Mouse (Mus musculus) testis, postnatal 10 days (tissue): ENCODE results near the gene Olfr142.
"Not testable (repeated sequence)": the region's sequence is repeated elsewhere in the genome, so short reads cannot be mapped to it uniquely, and the experiment has no call there.

Experiments
- DNase-seq: peaks from one replicate; pipeline ENCODE4 v3.0.0; 2021; ENCODE audit warnings: low spot score

Olfr142 gene

GRCm38 (mm10) chr2:90257492-90257891, at the start of gene Olfr142:
TSS of gene Olfr142 (minus strand) at chr2:90257592.
- no peak for DNase-seq

- no peak for DNase-seq
Observed at GRCm38 (mm10) chr2:90292741-90293140, 35.3 kb upstream of the Olfr142 start, which contains the start of gene Olfr1272. TSS of gene Olfr1272 (minus strand) at chr2:90292841.

GRCm38 (mm10) chr2:90270932-90271331, 13.5 kb upstream of the Olfr142 start, which contains the start of gene Olfr1271:
TSS of gene Olfr1271 (minus strand) at chr2:90271032.
- DNase-seq = no peak

GRCm38 (mm10) chr2:90224393-90224792, 33.0 kb downstream of the Olfr142 start, which contains the start of gene Olfr1506:
TSS of gene Olfr1506 (minus strand) at chr2:90224493.
- not testable (repeated sequence) for DNase-seq
